Mouse (Mus musculus): Measurements from ENCODE around the gene Cyp4a30b. TPM values are rescaled to one million over a fixed set of nuclear protein-coding genes. Genes with fewer than 3 reads are reported as not detected.

The Cyp4a30b gene
- polyA plus RNA-seq (2012; rRNA removed): not detected in 2 replicates

DNA sequence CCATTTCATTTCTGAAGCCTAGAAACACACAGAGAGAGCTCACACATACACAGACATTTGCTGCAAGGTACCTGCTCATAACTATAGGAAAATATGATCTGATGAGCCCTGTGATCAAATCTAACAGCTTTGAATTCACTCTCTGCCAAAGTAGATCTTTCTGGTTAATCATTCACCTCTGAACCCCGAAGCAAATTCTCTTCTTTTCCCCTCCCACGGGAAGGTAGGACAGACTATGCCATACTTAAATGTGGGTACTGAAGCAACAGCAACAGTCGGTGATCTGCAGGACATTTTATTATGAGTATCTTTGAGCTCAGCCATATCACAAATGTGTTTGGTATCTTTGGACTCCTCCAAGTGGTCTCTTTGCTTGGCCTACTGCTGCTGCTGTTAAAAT is at the start of gene Cyp4a30b:
TSS of gene Cyp4a30b (plus strand) at position 301 of the 400 bp plus-strand sequence.

GRCm38 (mm10) chr4:115411324-115411723 is 41.1 kb upstream of the Cyp4a30b start, which contains the start of gene Cyp4a12b:
Gene Cyp4a12b (plus strand): TSS chr4:115411624.

GRCm38 (mm10) chr4:115496001-115496400 is 43.6 kb downstream of the Cyp4a30b start, which contains the start of gene Cyp4a14:
Gene Cyp4a14 (minus strand): TSS chr4:115496142.

DNA sequence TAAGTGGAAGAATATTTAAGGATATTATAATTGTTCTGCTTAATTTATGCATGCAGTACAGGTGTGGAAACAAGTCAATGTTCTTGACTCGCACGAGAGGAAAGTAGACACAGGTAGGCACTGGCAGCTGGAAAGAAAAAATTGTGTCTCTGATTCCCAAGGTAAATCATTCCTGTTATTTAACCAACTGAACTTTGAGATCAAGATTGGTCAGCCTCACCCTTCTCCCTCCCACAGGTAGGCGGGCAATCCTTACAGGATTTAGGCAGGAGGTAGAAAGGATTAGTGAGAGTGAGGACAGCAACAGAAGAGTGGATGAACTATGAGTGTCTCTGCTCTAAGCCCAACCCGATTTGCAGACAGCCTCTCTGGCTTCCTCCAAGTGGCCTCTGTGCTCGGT is 65.6 kb downstream of the Cyp4a30b start, which contains the start of gene Cyp4a10:
TSS of gene Cyp4a10 (plus strand) at position 265 of the 400 bp plus-strand sequence.

Other genes with a start within 250 kb of the Cyp4a30b start
- gene Cyp4a29, start 210.5 kb upstream of the Cyp4a30b start, polyA plus RNA-seq (2012; rRNA removed): not detected in 2 replicates
- gene Cyp4a12a, start 153.6 kb upstream of the Cyp4a30b start, polyA plus RNA-seq (2012; rRNA removed): not detected in 2 replicates
- gene Cyp4a12b, start 41.0 kb upstream of the Cyp4a30b start, polyA plus RNA-seq (2012; rRNA removed): 0.01 TPM in 1 of 2 replicates, not detected in the other
- not detected in 2 replicates for gene Cyp4a14, start 43.5 kb downstream of the Cyp4a30b start, polyA plus RNA-seq (2012; rRNA removed)
- gene Cyp4a10, start 65.7 kb downstream of the Cyp4a30b start, polyA plus RNA-seq (2012; rRNA removed): 0.03 TPM in 1 of 2 replicates, not detected in the other
- not detected in 2 replicates for gene Cyp4a31, start 111.0 kb downstream of the Cyp4a30b start, polyA plus RNA-seq (2012; rRNA removed)
- not detected in 2 replicates for gene Cyp4a32, start 148.4 kb downstream of the Cyp4a30b start, polyA plus RNA-seq (2012; rRNA removed)
- gene Cyp4b1, start 195.1 kb downstream of the Cyp4a30b start, polyA plus RNA-seq (2012; rRNA removed): 1.8 and 2.1 TPM in 2 replicates